Mouse (Mus musculus) neural tube, embryonic 15.5 days (tissue): ENCODE data around the gene Slbp. TPM values are rescaled to one million over a fixed set of nuclear protein-coding genes. Genes with fewer than 3 reads are reported as not detected.

ENCODE experiments used
- ATAC-seq: fragments of 200-750 bp; cut with Nextera tagmentation; 2 replicates; pipeline ENCODE4 v1.8.0; 2017; ENCODE audit warnings: mild to moderate bottlenecking, moderate TSS enrichment, moderate library complexity; ENCODE audit not compliant: low FRiP score
- H3K27ac ChIP-seq: fragments of 300-500 bp; sonication (generic); replicated peaks from 2 replicates; pipeline ENCODE4 v1.5.1; 2015; ENCODE audit warnings: mild to moderate bottlenecking, inconsistent platforms
- H3K27me3 ChIP-seq: fragments of 300-500 bp; sonication (generic); replicated peaks from 2 replicates; pipeline ENCODE4 v1.6.1; 2015; ENCODE audit warnings: inconsistent platforms
- H3K36me3 ChIP-seq: fragments of 300-500 bp; sonication (generic); 2 replicates; pipeline ENCODE4 v1.6.1; 2015; ENCODE audit warnings: inconsistent platforms
- H3K4me1 ChIP-seq: fragments of 300-500 bp; sonication (generic); 2 replicates; pipeline ENCODE4 v1.6.1; 2015; ENCODE audit warnings: inconsistent platforms
- H3K4me2 ChIP-seq: fragments of 300-500 bp; sonication (generic); 2 replicates; pipeline ENCODE4 v1.6.1; 2015; ENCODE audit warnings: inconsistent platforms, mild to moderate bottlenecking, moderate library complexity
- H3K4me3 ChIP-seq: fragments of 300-500 bp; sonication (generic); replicated peaks from 2 replicates; pipeline ENCODE4 v1.5.1; 2015; ENCODE audit warnings: mild to moderate bottlenecking, inconsistent platforms
- H3K9ac ChIP-seq: fragments of 300-500 bp; sonication (generic); replicated peaks from 2 replicates; pipeline ENCODE4 v1.6.1; 2015; ENCODE audit warnings: mild to moderate bottlenecking, inconsistent platforms
- H3K9me3 ChIP-seq: fragments of 300-500 bp; sonication (generic); replicated peaks from 2 replicates; pipeline ENCODE4 v1.6.1; 2016; ENCODE audit warnings: inconsistent platforms
- WGBS: fragments of 180-500 bp; shearing (Covaris S2); methylation state at CpG from one replicate; pipeline ENCODE4 v1.1.7; 2015; ENCODE audit warnings: mixed read lengths; 5-methylcytosine and 5-hydroxymethylcytosine counted together
- polyA plus RNA-seq: library from polyadenylated mRNA; unstranded; fragments of >200 nt; fragmentation: Nextera tagmentation; extraction: Ambion mirVana; gene quantifications from 2 replicates; pipeline ENCODE4 v1.2.1, GENCODE M21; 2015

The Slbp gene
- polyA plus RNA-seq, 1 experiment from 2014 or later, result 120 TPM

- H3K9ac ChIP-seq, result 0 out of 2 replicates have a peak overlapping the region, but pooled peaks have one; percentile 14
- 51% methylated on average over 11 of the region's 11 CpGs for WGBS
- H3K4me1 ChIP-seq, result peaks cover 43% of the 10 kb centered on the region
- no peaks in the 10 kb centered on the region for H3K36me3 ChIP-seq
- peak overlapping the region; percentile 23; the same call in 1 of the 2 replicates for H3K4me2 ChIP-seq
- no peaks in the 10 kb centered on the region for H3K9me3 ChIP-seq
- no peak overlapping the region for H3K4me3 ChIP-seq
- peak overlapping the region; percentile 74 for H3K27ac ChIP-seq
- H3K27me3 ChIP-seq, result peaks cover 19% of the 10 kb centered on the region
- peak; percentile 34; the same call in 1 of the 2 replicates for ATAC-seq
These were observed 37.7 kb upstream of the Slbp start for GRCm38 (mm10) chr5:33689852-33690645.

- H3K27me3 ChIP-seq, result peaks cover 15% of the 10 kb centered on the region
- H3K36me3 ChIP-seq, result no peaks in the 10 kb centered on the region
- no peak overlapping the region for H3K9ac ChIP-seq
- H3K4me3 ChIP-seq, result no peak overlapping the region
- H3K4me1 ChIP-seq, result peaks cover 36% of the 10 kb centered on the region
- H3K27ac ChIP-seq, result peak overlapping the region; percentile 78
- WGBS, result 8% methylated on average over 20 of the region's 20 CpGs
- H3K9me3 ChIP-seq, result no peaks in the 10 kb centered on the region
- H3K4me2 ChIP-seq, result peak overlapping the region; percentile 23; the same call in 1 of the 2 replicates
- ATAC-seq, result peak; percentile 83
These were observed 37.0 kb upstream of the Slbp start for GRCm38 (mm10) chr5:33689221-33689844.

- H3K36me3 ChIP-seq, result no peaks in the 10 kb centered on the region
- peaks cover 33% of the 10 kb centered on the region for H3K4me1 ChIP-seq
- peaks cover 10% of the 10 kb centered on the region; the same call in 1 of the 2 replicates for H3K27me3 ChIP-seq
- peak overlapping the region; percentile 78 for H3K27ac ChIP-seq
- 45% methylated on average over 14 of the region's 14 CpGs for WGBS
- no peak overlapping the region for H3K4me3 ChIP-seq
- H3K4me2 ChIP-seq, result no peak overlapping the region
- H3K9me3 ChIP-seq, result no peaks in the 10 kb centered on the region
- no peak for ATAC-seq
- H3K9ac ChIP-seq, result no peak overlapping the region
These were observed 36.2 kb upstream of the Slbp start for GRCm38 (mm10) chr5:33688278-33689220.

- no peak overlapping the region for H3K27ac ChIP-seq
- H3K27me3 ChIP-seq, result 0 out of 2 replicates have a peak, but pooled peaks cover 4% of the 10 kb centered on the region
- H3K4me1 ChIP-seq, result peaks cover 26% of the 10 kb centered on the region
- no peak for ATAC-seq
- H3K9me3 ChIP-seq, result no peaks in the 10 kb centered on the region
- H3K36me3 ChIP-seq, result no peaks in the 10 kb centered on the region
- no peak overlapping the region for H3K9ac ChIP-seq
- WGBS, result 48% methylated on average over 4 of the region's 4 CpGs
- H3K4me3 ChIP-seq, result no peak overlapping the region
- no peak overlapping the region for H3K4me2 ChIP-seq
These were observed 34.8 kb upstream of the Slbp start for GRCm38 (mm10) chr5:33687142-33687541.

GRCm38 (mm10) chr5:33684932-33685331 is 32.6 kb upstream of the Slbp start:
- H3K27me3 ChIP-seq, result no peaks in the 10 kb centered on the region
- H3K4me2 ChIP-seq, result no peak overlapping the region
- no peak overlapping the region for H3K9ac ChIP-seq
- no peak for ATAC-seq
- H3K4me1 ChIP-seq, result peaks cover 20% of the 10 kb centered on the region
- no peaks in the 10 kb centered on the region for H3K9me3 ChIP-seq
- no peak overlapping the region for H3K4me3 ChIP-seq
- no peak overlapping the region for H3K27ac ChIP-seq
- WGBS, result 86% methylated on average over 4 of the region's 4 CpGs
- no peaks in the 10 kb centered on the region for H3K36me3 ChIP-seq

GRCm38 (mm10) chr5:33683897-33684652 is 31.7 kb upstream of the Slbp start:
- Histone ChIP-seq H3K4me3 (no peak overlapping the region), H3K27me3 (no peaks in the 10 kb centered on the region), H3K36me3 (no peaks in the 10 kb centered on the region), H3K4me2 (no peak overlapping the region), H3K27ac (no peak overlapping the region), H3K9ac (no peak overlapping the region), H3K9me3 (no peaks in the 10 kb centered on the region), H3K4me1 (peaks cover 12% of the 10 kb centered on the region)
- 44% methylated on average over 7 of the region's 7 CpGs for WGBS
- ATAC-seq, result peak; percentile 30; the same call in 1 of the 2 replicates

GRCm38 (mm10) chr5:33682963-33683362 is 30.6 kb upstream of the Slbp start:
- H3K27me3 ChIP-seq, result no peaks in the 10 kb centered on the region
- peaks cover 3% of the 10 kb centered on the region; the same call in 1 of the 2 replicates for H3K4me1 ChIP-seq
- H3K4me3 ChIP-seq, result no peak overlapping the region
- no peaks in the 10 kb centered on the region for H3K9me3 ChIP-seq
- no peak overlapping the region for H3K9ac ChIP-seq
- no peaks in the 10 kb centered on the region for H3K36me3 ChIP-seq
- no peak overlapping the region for H3K4me2 ChIP-seq
- H3K27ac ChIP-seq, result no peak overlapping the region
- 75% methylated on average over 4 of the region's 4 CpGs for WGBS
- no peak for ATAC-seq

- Histone ChIP-seq H3K9me3 (no peaks in the 10 kb centered on the region), H3K9ac (no peak overlapping the region), H3K27ac (no peak overlapping the region), H3K4me1 (peaks cover 3% of the 10 kb centered on the region; the same call in 1 of the 2 replicates), H3K4me3 (no peak overlapping the region), H3K36me3 (no peaks in the 10 kb centered on the region), H3K27me3 (no peaks in the 10 kb centered on the region), H3K4me2 (no peak overlapping the region)
- ATAC-seq, result no peak
- 77% methylated on average over 15 of the region's 15 CpGs for WGBS
These were observed 29.4 kb upstream of the Slbp start for GRCm38 (mm10) chr5:33681611-33682388.

GRCm38 (mm10) chr5:33681044-33681443 is 28.7 kb upstream of the Slbp start:
- WGBS, result 86% methylated on average over 3 of the region's 3 CpGs
- Histone ChIP-seq H3K27ac (no peak overlapping the region), H3K9me3 (no peaks in the 10 kb centered on the region), H3K27me3 (no peaks in the 10 kb centered on the region), H3K36me3 (no peaks in the 10 kb centered on the region), H3K9ac (no peak overlapping the region), H3K4me2 (no peak overlapping the region), H3K4me3 (no peak overlapping the region), H3K4me1 (peaks cover 3% of the 10 kb centered on the region; the same call in 1 of the 2 replicates)
- ATAC-seq, result no peak

- no peak overlapping the region for H3K27ac ChIP-seq
- H3K36me3 ChIP-seq, result no peaks in the 10 kb centered on the region
- no peak overlapping the region for H3K4me3 ChIP-seq
- no peaks in the 10 kb centered on the region for H3K9me3 ChIP-seq
- no peak overlapping the region for H3K4me2 ChIP-seq
- no peak overlapping the region for H3K9ac ChIP-seq
- WGBS, result 91% methylated on average over 5 of the region's 5 CpGs
- no peaks in the 10 kb centered on the region for H3K27me3 ChIP-seq
- no peak for ATAC-seq
- H3K4me1 ChIP-seq, result peaks cover 14% of the 10 kb centered on the region; the same call in 1 of the 2 replicates
These were observed 25.9 kb upstream of the Slbp start for GRCm38 (mm10) chr5:33678244-33678643.
